Mouse (Mus musculus) retina, embryonic 14.5 days (tissue): Measurements from ENCODE around the gene Bdnf.

Experiments used
- DNase-seq: peaks from one replicate; pipeline ENCODE4 v3.0.0-alpha.2; 2015; ENCODE audit warnings: low spot score

Bdnf gene

DNA sequence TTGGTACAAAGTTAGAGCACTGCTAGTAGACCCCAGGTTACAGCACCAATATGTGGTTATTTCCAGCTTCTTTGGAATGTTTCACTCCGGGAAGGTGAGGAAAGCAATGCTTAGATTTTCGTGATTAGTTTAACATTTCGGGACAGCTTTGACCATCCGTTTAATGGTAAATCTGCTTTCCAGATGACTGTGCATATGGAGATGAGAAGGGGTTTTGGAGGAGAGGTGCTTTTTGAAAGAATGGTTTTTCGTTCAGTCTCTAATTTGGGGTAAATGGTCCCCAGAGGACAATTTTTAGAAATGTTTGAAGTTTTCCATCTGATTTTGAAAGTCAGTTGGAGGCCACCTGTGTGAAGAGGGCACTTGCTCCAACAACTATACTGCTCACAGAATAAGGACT lies 29.6 kb downstream of the Bdnf start:
- DNase-seq, result no peak

DNA sequence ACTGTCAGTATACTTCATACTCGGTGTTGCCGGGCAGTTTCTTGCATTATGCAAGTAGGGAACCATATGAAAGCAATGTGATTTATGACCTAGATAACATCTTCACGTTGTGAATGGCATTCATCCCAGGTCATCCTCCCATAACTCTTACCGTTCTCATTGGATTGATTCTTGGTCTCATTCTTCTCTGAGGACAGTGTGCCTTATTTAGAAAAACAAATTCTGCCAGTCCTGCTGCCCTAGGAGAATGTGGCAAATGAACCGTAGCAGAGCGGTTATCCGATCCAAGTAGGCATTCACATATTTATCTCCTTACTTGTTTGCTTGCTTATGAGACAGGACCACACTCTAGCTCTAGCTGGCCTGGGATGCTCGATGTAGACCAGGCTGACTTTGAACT lies 32.0 kb downstream of the Bdnf start:
- DNase-seq, result no peak

DNA sequence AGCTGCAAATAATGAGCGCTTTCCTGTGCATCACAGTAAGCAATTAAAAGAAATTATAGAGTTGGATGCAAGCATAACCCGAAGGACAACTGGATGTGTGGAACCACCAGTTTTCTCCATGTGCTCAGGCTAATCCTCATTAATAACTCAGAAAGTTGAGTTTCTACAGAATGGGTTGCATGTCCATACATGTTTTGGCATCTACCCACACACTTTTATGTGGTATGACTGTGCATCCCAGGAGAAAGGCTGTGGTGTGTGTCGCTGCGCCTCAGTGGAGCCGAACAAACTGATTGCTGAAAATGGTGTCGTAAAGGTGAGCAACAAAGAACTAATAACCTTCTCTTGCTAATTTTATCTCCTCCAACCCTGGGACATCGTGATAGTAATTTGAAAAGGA lies 34.8 kb downstream of the Bdnf start:
- DNase-seq, result no peak

DNA sequence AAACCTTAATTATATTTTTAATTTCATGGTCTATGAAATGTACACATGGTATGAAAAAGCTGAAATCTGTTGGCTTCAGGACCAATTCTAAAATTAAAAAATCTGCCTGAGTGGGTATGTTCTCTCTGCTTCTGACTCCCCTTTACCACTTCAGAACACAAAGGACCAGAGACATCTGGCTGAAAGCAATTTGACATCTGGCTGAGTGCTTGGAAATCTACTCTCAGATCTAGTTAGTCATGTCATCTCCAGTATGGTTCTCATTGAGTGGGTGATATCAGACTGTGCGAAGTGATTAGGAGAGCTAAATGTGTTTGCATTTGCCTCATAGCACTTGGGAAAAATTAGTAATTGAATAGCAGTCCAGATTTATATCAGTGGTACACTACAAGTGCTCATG lies 36.5 kb downstream of the Bdnf start:
- DNase-seq, result no peak

DNA sequence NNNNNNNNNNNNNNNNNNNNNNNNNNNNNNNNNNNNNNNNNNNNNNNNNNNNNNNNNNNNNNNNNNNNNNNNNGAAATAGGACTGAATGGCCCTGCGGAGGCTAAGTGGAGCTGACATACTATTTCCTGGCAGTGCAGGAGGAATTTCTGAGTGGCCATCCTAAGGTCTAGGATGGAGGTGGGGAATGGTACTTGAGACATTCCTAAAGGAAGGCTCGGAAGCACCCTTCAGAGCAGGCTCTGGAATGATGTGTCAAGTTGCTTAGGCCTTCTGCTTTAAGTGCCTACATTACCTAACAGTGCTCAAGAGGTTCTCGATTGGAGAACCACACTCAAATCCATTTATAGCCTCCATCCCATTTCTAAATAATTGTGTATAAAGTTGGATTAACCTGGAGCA lies 50.8 kb downstream of the Bdnf start:
- DNase-seq, result no peak

DNA sequence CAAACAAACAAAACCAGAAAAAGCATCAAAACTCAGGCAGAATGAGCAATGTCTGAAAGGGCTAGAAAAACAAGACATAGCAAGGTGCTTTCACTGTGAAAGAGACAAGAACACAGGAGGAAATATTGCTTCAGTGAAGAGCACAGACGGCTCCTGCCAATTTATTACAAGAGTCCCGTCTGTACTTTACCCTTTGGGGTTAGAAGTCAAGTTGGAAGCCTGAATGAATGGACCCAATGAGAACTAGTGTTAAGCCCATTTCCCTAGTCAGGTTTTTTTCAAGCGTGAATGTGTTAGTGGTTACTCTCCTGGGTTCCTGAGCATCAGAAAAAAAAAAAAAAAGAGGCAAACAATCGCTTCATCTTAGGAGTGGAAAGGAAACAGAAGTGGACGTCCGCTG lies 51.3 kb downstream of the Bdnf start:
- no peak for DNase-seq

DNA sequence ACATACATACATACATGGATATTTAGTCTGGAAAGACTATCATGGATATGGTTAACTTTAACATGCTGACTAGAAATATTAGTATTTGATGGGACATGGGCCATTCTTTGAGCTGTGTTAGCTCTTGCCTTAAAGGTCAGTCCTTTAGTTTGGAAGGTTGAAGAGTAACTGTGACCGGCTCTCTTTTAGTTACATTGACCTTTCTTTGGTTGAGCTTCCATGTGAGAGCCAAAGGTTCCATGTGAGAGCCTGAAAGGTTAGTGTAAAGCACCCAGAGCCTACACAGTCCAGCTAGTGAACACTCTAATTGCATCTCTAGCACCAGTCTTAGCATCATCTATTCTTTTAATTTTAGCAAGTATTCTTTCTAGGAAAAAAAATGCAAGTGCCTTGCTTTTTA lies 54.7 kb downstream of the Bdnf start:
- DNase-seq, result no peak

DNA sequence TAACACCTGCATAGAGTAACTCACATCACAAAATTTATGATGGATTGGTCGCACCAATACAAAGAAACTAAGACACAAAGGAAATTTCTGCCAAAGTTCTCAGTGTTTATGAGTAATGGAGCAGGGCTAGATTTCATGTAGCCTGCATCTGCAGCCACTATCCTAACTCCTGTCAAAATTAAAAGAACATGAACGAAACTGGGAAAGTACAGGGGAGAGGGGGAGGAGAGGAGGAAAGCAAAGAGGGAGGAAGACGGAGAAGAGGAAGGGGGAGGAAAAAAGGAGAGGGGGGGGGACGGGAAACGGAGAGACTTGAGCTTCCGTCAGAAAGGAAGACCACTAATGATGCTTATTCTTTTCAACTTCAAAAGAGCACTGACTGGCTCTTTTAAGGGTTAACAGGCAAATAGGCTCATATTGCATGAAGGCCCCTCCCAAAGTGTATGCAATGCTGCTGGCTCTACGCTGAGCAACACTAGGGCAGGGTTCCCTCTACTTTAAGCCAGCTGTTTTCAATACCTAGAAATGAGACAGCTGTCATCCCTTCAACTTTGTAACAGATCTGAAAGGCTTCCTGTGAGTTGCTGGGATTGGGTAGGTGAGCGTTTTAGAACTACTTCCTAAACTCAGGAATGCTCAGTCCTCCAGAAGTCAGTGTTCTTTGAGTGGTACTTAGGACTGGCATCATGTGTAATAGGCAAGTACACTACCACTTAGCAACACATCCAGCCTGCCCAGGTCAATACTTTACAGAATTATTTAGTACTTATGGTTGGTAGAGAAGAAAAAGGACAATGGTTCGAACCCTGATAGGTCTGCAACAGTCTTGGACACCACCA lies 58.9 kb downstream of the Bdnf start:
- no peak for DNase-seq

DNA sequence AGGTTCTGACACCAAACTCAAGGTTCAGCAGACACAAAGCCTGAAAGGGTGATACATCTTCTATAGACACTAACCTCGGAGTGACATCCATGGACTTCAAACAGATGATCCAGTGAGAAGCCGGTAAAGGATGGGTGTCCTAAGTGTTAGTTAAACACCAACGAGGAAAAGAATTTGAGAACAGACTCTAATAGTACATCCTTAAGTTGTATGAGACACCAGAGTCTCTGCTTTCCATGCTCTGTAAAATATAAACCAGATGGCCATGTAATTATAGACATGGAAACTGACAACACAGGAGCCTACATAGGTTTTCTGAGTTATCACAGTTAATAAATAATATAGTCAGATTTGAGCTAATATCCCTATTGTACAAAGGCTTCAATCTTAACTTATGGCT lies 59.7 kb downstream of the Bdnf start:
- no peak for DNase-seq

DNA sequence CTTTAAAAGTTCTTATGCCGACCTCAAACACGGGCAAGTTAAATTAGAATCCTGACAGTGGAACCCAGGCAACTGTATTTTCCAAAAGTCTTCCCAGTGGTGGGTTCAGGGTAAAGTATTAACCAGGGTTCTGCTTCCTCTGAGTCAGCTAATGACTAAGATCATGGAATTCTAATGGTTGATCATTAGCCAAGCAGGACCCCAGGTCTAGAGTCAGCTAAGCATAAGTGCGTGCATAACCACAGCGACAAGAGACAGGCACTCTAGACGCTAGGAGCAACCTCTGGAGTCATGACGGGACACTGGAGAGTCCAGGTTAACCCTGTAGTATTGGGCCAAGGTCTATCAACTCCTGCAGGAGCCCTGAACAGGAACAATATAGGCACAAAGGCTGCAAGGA lies 60.2 kb downstream of the Bdnf start:
- no peak for DNase-seq

DNA sequence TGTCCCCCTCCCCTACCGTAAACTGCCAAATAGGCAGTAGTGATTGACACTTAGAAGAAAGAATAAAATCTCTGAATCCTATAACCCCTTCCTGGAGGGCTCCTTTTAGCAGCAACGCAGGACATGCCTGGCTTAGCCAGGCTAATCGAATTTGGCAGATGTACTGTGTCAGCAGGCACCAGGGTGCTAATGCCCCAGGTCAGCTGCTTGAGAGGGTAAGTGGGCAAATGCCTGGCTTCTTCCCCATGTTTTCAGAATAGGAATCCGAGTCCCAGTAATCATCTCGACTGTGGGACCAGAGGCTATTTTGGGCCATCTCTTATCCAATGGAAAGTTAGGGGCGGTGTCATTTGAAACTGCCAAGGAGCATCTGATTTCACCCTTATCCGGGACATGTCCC lies 60.8 kb downstream of the Bdnf start:
- DNase-seq, result no peak

DNA sequence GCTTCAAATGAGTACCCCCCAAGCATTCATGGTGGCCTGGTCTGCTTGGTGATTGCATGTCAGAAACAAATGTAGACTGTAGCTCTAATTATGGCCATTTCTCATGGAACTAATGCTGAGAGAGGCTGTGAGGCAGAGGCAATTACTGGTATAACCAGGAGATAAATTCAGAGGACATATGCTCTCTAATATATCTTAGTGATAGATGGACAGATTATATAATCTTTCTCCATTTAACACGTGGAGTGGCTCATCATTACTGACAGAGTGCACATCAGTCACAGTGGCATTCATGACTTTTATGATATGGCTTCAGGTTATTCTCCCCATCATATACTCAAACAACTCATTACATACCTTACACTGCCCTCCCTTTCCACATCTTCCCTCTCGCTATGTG lies 61.8 kb downstream of the Bdnf start:
- no peak for DNase-seq

DNA sequence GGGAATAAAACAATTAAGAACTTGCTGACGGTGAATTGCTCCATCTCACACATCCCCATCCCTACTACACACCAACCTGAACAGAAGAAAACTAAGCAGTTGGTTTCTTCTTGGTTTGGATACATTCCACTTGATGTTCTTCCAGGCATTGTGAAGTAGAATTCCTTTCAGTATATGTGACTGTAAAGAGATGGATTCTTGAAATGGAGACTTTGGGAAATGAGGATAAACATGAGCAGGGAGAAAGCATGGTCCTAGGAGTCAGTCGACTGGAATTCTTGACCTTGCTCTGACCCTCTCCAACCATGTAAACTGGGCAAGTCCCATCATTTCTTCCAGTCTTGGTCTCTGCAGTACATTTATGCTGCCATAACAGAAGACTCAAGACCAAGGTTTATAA lies 63.8 kb downstream of the Bdnf start:
- DNase-seq, result no peak

DNA sequence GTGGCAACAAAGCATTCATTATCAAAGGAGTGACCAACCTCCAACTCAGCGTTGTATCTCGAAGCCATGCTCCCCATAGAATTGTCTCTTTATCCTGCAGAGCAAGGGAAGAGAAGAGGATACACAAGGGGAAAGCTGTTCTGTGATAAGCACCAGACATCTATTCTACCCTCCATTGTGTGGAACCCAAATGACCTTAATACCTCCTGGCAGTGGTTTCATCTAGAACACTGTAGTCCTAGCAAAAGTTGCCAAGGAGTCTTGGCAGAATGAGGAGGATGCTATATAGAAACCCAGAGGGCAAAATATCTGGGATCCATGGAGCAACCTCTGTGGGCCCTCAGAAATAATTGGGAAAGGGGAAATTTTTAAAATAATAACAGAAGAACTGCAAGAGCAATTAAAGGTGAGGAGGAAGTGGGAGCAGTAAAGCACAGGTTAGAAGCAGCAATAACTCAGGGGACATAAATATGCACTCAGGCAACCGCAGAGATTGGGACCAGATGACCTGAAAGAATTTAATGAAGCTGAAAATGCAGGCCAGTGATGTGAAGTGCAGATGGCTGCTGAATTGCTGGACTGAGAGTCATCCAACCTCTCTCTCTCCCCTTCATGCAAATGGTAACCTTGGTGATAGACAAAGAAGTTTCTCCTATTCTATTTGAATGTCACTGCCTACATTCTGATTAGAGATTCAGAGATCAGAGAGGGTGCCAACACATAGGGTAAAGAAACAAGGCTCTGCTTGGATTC lies 68.9 kb downstream of the Bdnf start:
- DNase-seq, result peak; percentile 74

DNA sequence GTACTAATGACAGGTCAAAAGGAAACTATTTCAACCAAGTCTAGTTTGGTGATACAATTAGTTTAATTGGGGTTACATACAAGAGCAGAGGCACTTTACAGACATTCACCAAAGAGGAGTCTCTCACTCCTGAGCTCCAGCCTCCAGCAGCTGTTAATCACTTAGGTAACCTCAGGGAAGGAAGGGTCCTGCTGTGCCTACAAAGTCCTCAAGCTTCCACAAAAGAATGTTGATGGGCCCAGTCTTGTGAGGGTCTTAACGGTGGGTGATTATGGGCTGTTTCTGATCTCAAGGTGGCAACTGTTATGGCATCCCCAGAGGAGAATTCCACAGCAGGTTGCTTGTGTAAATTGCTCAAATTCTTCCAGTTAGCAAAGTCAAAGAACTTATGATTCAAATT lies 71.7 kb downstream of the Bdnf start:
- peak; percentile 38 for DNase-seq

DNA sequence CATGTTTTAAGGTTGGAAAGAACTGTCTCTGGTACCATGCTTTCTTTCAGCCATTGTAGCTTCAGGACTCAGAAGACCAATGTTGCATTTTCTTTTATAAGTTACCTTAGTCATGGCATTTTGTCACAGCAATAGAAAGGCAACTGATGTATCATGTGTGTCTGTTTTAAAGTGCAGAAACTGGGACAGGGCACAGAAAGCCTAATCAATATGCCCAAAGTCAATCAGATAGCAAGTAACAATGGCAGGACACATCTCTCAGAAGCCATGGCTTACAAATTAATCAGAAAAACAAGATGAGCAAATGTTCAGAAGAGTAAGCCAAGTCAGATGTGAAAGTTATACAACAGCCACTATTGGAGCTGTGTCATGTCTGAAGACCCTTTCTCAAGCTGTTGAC lies 73.9 kb downstream of the Bdnf start:
- no peak for DNase-seq

DNA sequence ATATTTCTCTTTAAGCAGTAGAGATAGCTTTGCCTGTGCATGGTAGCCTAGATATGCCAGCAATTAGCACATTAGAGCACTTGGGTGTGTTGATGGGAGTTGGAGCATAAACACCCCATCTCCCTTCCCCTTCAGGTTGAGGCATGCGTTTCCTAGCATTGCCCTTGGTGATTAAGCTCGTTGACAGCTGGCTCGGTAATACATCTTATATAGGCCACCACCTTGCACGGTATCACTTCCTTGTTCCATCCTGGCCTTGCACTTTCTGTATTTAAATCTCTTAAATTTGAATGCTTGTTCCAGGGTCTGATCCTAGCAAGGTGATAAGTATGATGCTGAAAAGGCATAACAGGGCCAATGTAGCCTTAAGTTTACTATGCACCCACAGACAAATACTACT lies 74.3 kb downstream of the Bdnf start:
- no peak for DNase-seq

DNA sequence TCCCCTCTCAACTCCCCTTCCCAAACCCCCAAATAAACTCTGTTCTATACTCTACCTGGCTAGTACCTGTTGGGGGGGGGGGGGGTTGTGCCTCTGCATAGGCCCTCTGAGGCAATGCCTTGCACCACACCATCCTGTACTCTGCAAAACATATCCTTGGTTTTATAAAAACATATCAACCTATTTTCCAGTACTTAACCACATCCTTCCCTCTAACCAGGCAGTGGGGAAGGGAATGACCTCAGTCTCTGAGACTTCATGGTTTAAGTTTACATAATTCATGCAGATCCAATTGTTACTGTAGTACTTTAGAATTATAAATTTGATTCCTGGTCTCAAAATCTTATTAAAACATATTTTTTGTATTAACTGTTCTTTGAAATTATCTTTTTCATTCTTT lies 75.5 kb downstream of the Bdnf start:
- no peak for DNase-seq

DNA sequence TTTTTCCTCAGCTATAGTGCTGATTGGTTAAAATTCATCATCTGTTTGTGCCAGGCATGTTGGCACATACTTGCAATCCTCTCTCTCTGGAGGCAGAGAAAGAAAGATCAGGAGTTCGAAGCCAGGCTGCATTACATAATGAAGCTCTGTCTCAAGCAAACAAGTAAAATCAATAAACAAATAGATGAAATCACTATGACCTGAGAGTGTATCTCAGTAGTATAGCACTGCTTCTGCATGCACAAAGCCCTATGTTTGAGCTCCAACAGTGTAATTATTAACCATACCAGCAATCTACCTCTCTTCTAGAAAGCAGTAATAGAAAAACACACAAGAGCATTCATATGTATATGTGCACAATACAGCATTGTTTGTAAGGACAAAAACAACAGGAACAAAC lies 76.0 kb downstream of the Bdnf start:
- DNase-seq, result no peak

DNA sequence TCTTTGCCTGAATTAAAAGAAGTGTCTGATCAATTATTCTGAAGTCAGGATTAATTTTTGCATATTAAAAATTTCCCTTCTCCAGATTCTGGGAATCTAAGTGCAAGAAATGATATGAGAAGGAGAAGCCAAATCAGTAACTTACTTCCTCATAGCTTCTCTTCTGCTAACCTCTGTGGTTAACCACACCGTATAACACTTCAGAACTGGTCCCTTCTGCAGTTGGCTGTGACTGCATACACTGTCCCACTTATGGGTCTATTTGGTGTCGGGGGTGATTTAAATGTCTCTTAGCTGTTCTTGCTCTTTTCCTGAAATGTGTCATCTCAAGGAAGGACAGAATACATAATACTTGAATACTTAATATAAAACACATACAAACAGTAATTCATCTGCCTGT lies 81.8 kb downstream of the Bdnf start:
- DNase-seq, result no peak

DNA sequence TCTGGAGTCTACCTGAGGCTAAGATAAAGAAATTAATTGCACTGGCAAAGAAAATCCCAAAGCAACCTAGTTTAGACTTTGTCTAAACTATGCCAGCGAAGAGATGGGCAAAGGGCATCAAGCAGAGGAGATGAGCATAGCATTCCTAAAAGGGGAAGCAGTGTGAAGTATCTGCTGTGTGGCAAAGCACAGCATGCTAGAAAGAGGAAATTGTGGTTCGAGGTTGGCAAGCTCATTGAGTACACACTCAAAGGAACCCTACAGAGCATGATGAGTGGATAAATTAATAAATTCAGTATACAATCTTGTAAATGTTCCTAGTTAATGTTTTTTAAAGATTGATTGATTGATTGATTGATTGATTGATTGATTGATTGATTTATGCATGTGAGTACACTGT lies 92.3 kb downstream of the Bdnf start:
- DNase-seq, result no peak

DNA sequence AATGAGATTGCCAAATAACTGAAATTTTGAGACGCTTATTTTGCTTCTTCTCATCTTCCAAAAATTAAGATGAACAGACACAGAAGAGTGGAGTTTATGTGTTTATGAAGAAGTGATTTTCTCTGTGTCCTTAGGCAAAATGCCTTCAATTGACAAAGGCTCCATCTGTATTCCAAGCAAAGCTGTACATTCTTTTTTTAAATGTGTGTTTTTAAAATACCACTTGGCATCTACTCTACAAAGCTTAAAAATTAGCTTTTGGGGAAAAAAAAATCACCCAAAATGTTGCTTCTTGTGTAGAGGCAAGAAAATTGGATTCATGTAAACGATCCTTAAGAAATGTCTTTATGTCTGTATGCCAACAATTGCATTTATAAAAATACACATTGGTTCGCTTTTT lies 94.3 kb downstream of the Bdnf start:
- DNase-seq, result no peak

DNA sequence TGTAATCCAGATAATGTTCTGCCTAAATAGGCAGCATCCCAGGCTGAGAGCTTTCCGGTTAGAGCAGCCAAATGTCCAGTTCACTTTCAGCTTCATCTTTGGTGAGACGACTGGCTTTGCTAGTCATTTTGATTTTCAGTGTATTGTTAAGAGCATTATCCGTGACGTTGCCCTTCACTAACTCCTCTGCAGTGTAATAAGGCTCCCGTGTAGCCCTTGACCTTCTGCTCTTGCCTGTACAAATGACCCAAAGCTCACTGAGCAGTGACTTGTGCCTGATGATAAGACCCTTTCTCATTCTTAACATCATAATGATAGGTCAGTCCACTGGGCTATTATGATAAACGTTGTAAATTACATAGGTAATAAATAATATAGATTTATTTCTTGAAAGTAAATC lies 101.9 kb downstream of the Bdnf start:
- peak; percentile 14 for DNase-seq
